Mouse (Mus musculus) liver, embryonic 15.5 days (tissue): ENCODE data around the gene Stap2. TPM values are rescaled to one million over a fixed set of nuclear protein-coding genes. Genes with fewer than 3 reads are reported as not detected.

Experiments
- polyA plus RNA-seq: library from polyadenylated mRNA; unstranded; fragments of >200 nt; fragmentation: Nextera tagmentation; extraction: Ambion mirVana; gene quantifications from 2 replicates; pipeline ENCODE4 v1.2.1, GENCODE M21; 2015

The Stap2 gene
- polyA plus RNA-seq, 1 experiment from 2014 or later = 3.3 TPM

Other genes starting within 250 kb of the Stap2 start
- 2.0 and 2.2 TPM in 2 replicates for gene Zfp119a, start 126.7 kb downstream of the Stap2 start, polyA plus RNA-seq
- 5.9 and 6.0 TPM in 2 replicates for gene Zfp959, start 113.5 kb downstream of the Stap2 start, polyA plus RNA-seq
- 2.3 and 2.8 TPM in 2 replicates for gene Zfp119b, start 56.1 kb downstream of the Stap2 start, polyA plus RNA-seq
- gene Ebi3, start 52.9 kb downstream of the Stap2 start, polyA plus RNA-seq = 9.2 and 10.0 TPM in 2 replicates
- 7.2 and 9.7 TPM in 2 replicates for gene Yju2, start 46.5 kb downstream of the Stap2 start, polyA plus RNA-seq
- 0.18 and 0.32 TPM in 2 replicates for gene Shd, start 35.1 kb downstream of the Stap2 start, polyA plus RNA-seq
- gene Fsd1, start 19.1 kb downstream of the Stap2 start, polyA plus RNA-seq = 0.13 and 0.50 TPM in 2 replicates
- 20.4 and 21.0 TPM in 2 replicates for gene Mpnd, start 127 bp upstream of the Stap2 start, polyA plus RNA-seq
- gene Sh3gl1, start 31.1 kb upstream of the Stap2 start, polyA plus RNA-seq = 44.0 and 50.7 TPM in 2 replicates
- gene Chaf1a, start 34.9 kb upstream of the Stap2 start, polyA plus RNA-seq = 16.6 and 18.5 TPM in 2 replicates
- 12.5 and 13.0 TPM in 2 replicates for gene Ubxn6, start 69.4 kb upstream of the Stap2 start, polyA plus RNA-seq
- gene Hdgfl2, start 74.0 kb upstream of the Stap2 start, polyA plus RNA-seq = 42.7 and 43.0 TPM in 2 replicates
- 0.02 and 0.06 TPM in 2 replicates for gene Plin4, start 104.2 kb upstream of the Stap2 start, polyA plus RNA-seq
- gene Plin5, start 112.0 kb upstream of the Stap2 start, polyA plus RNA-seq = 1.3 and 3.7 TPM in 2 replicates
- 3.2 and 4.0 TPM in 2 replicates for gene Lrg1, start 116.4 kb upstream of the Stap2 start, polyA plus RNA-seq
- gene Sema6b, start 134.8 kb upstream of the Stap2 start, polyA plus RNA-seq = 0.81 and 1.3 TPM in 2 replicates
- 2.7 and 3.1 TPM in 2 replicates for gene Tnfaip8l1, start 156.9 kb upstream of the Stap2 start, polyA plus RNA-seq
- 58.6 and 66.4 TPM in 2 replicates for gene Mydgf, start 178.3 kb upstream of the Stap2 start, polyA plus RNA-seq
- 19.6 and 22.9 TPM in 2 replicates for gene Dpp9, start 213.3 kb upstream of the Stap2 start, polyA plus RNA-seq